Mouse (Mus musculus) retina, adult 2 months (tissue): ENCODE measurements around the gene Rpl18a.

ENCODE experiments used
- DNase-seq: peaks from one replicate; pipeline ENCODE4 v3.0.0-alpha.2; 2012; ENCODE audit warnings: low read depth, low spot score

Rpl18a gene

DNA sequence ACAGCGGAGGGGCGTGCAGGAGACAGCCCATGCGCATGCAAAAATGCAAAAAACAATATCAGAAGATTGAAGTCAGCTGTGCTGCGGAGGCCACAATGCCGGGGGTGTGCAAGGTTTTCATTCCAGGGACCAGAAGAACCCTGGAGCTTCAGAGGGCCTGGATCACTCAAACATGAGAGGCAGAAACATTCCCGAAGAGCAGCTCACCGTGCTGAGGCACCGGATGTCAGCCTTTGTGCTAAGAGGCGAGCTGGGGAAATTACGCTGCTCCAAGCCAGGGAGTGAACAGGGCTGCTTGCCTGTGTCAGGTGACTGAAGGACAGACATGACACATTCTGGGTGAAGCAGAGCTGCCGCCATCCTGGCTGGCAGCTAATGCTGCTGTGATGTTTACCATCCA, 16.7 kb downstream of the Rpl18a start:
- DNase-seq = no peak

DNA sequence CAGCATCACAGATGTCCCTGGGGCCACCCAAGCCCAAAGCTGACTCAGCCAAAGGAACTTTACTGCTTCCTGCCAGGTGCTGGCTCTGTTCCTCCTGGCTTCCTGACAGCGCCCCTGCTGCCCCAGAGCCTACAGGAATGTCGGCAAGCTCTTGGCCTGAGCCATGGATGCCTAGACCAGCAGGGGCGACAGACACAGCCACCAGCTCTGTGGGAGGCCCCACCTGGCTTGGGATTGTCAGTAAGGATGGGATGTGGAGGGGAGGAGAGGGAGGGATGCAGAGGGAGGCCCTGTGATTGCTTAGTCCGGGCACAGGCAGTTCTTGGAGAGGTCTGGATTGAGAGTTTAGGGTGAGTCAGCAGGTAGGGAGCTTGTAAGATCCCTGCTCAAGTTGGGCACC, 17.1 kb downstream of the Rpl18a start:
- DNase-seq = no peak

DNA sequence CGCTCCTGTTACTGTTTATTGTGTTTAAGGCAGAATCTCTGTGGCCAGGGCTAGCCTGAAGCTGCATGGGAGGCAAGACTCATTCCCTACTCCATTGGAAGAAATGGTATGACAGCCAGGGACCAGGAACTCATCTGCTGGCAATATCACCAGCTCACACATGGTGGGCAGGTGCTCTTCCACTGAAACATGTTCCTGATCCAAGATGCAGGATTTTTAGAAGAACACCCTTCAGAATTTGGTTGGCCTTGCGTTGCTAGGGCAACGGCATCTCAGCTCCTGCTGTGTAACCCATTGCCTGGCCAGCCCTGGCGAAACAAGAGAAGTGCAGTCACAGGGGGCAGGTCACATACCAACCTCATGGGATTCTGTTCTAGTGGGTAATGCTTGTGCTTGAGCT, 17.7 kb downstream of the Rpl18a start:
- DNase-seq = no peak

DNA sequence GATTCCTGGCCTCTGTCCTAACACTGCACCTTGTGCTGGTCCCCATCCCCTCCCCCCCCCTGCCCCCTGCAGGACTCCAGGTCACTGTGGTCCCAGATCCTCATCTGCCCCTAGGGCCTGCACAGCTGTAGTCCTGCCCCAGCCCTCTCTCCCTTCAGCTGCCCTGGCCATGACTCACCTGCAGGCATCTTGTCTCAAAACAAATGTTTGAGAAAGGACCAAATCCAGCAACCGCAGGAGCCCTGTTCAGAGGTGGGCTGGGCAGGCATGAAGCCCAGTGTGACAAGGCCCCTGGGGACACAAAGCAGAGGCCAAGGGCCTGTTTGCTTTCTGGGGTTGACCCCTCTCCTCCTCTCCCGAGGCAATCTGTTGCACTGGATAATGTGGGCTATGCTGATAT, 19.0 kb downstream of the Rpl18a start:
- no peak for DNase-seq

DNA sequence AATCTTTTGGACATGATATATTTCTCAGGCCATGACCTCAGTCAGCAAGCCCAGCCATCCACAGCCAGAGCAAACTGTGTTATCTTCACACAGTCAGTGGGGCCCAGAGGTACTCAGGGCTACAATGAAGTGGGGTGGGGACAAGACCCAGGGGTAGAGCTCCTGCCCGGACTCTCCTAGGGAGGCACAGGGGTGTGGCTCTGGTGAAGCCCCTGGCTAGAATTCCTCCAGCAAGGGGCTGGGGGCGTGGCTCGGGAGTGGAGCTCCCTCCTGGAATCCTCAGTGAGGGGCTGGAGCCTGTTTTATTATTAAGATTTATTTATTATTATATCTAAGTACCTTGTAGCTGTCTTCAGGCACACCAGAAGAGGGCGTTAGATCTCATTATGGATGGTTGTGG, 20.8 kb downstream of the Rpl18a start:
- no peak for DNase-seq

DNA sequence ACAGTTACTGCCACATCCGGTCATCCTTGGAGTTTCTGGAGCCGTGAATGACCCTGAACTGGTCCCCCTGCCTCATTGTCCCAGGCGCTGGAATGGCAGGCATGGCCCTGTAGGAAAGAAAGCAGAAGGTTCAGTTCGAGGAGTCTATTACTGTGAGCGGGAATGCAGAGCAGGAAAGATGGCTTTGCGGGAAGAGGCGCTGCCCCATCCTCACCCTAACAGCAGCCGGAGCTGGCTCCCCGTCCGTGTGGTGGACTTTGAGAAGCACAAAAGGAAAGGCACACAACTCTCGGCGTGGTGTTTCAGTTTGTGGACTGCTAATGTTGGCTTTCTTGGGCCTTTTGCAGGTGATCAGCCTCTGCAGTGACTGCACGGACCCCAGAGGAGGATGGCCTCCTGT, 22.8 kb downstream of the Rpl18a start:
- DNase-seq = no peak

DNA sequence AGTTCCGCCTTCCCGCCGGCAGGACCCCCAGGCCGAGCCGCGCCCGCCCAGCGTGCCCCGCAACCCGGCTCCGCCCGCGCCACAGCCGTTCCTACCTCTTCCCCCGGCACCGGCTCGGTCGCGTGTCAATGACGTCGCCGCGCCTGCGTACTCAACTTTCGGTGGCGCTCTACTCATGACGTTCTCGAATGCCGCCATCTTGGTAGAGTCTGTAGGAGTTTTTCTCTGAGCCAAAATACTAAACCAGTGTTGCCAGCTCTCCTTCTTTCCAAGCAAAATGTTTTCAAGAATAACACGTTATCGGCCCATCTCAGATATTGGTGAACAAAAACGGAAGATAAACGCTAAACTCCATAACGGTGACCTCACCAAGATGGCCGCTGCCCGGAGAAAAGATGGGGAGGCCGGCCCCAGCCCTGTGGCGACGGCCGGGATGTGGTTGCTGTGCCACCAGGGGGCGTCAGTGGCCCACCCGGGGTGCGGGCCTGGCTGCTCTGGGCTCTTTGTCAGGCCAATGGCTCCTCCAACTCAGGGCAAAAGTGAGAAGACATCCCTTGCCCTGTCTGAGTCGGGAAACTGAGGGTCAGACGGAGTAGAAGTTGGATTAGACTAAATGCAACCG, 23.7 kb downstream of the Rpl18a start, which contains the start of gene Ccdc124:
Gene Ccdc124 (minus strand): TSS at position 572 of the 622 bp plus-strand sequence.
- peak; percentile 92 for DNase-seq

DNA sequence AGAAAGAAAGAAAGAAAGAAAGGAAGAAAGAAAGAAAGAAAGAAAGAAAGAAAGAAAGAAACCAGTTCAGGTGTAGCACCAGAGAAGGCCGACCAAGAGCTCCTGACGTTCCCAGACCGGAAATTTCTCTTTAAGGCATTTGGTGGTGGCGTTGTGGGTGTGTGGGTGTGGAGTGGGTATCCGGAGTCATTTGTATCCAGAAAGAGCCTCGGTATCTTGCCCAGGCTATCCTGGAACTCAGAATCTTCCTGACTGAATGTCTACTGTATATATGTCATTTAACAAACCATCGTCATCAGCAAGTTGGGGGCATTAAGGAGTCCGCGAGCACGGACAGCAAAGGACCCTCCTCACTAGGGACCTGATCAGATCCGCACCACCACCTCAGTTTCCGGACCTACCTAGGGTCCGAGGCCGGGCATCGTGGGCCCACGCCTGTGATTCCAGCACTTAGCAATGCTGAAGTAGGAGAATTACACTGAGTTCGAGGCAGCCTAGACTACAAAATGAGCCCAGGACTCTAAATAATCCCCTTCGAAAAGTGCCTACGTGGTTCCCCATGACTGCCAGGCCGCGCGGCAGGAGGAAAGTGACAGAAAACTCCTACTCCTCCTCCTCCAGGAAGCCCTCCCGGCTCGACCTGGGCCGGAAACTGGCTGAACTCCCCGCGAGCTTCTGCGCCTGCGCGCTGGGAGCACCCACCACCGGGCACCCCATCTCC, 24.4 kb downstream of the Rpl18a start:
- DNase-seq = no peak

DNA sequence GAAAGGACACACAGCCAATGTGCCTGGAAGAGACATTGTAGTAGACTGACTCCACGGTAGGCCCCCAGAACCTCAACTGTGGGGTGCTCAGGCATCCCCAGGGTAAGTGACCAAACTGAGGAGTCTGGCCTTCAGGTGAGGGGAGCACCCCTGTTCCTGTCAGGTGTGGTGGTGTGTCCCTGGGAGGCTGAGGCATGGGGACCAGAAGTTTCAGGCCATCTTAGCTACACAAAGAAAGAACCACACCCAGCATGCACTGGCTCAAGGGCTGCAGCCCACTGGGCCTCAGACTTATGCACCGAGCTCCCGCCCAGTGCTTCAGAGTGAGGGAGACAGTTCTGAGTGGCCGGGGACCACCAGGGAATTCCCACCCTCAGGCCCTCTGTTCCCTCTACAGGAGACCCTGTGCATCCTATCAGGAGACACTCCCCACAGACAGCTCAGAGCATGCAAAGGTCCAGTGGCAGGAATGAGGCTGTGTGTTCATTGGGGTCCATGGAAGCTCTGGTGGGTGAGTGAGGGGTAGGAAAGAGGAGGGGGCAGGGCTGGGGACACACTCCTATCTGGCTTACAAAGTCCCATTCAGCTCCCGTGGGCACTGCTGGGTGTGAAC, 25.9 kb downstream of the Rpl18a start:
- DNase-seq = no peak

DNA sequence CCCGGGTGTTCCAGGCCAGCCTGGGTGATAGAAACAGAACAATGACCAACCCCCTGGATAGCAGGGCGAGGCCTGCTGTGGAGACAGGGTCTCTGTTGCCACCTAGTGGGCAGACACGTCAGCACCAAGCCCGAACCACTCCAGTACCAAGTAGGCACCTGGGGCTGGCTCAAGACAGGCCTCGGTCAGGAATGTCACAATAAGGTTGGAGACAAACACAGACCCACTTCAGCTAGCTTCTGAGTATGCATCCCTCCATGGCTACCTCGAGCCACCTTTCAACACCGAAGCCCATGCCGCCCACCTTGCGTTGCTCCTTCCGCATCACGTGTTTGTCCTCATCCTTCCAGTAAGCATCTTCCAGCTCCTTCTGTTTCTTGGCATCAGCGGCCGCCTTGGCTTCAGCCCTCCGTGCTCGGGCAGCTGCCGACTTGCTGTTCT, 27.6 kb downstream of the Rpl18a start:
- DNase-seq = no peak

DNA sequence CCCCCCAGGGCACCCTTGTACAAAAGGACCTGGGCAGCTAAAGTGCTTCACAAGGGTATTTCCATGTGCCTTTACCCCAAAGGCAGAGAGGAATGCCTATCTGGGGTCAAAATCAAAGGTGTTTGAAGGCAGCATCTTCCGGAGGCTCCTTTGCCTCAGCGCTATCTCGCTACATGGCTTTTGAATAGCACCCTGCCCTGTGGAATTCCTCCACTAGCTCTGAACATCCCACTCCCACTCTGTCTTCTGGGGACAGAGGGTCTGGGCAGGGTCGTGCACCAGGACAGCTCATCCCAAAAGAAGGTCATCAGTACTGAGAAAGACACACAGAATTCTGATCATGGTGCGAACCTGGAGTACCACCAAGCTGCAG, 28.0 kb downstream of the Rpl18a start:
- DNase-seq = no peak

DNA sequence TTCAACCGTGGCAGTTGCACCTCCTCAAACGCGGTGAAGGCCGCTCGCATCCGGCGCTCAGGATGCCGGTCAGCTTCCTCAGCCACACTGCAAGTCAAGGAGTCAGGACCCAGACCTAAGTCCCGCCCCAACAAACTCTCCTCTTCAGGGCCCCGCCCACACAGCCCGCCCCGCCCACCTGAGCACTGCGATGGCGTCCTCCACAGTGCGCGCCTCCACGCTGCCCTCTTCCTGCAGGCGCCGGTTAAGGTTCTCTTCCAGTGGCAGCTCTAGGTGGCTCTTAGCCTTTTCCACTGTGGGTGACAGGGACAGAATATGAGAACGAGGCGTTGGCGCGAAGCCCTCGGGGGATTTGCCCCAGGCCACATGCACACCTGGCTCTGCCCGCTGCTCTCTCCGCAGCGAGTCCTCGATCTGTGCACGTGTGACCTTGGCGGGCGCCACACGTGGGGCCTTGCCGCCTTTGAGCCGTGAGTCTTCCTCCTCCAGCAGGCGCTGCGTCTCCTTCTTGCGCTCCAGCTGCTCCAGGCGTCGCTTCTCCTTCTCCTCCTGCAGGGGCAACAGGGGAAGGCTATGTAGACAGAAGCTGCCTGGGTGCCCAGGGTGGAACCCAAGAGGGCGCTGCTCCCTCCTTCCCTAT, 28.5 kb downstream of the Rpl18a start:
- no peak for DNase-seq

DNA sequence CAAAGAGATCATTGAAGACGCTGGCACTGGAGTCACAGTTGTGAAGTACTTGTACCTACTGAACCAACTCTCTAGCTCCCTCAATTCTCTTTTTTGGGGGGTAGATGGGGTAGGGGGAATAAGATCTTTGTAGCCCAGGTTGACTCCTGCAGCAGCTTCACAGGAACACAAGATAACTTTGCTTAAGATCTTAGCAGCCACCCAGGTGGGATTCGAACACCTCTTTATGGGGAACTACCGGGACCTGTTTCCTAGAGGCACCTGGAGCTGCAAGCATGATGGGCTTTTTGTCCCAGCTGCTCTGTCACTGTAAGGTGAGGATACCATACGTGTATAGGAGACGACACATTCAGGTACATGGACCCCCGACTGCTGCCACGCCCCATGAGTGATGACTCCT, 30.6 kb downstream of the Rpl18a start:
- DNase-seq = no peak

DNA sequence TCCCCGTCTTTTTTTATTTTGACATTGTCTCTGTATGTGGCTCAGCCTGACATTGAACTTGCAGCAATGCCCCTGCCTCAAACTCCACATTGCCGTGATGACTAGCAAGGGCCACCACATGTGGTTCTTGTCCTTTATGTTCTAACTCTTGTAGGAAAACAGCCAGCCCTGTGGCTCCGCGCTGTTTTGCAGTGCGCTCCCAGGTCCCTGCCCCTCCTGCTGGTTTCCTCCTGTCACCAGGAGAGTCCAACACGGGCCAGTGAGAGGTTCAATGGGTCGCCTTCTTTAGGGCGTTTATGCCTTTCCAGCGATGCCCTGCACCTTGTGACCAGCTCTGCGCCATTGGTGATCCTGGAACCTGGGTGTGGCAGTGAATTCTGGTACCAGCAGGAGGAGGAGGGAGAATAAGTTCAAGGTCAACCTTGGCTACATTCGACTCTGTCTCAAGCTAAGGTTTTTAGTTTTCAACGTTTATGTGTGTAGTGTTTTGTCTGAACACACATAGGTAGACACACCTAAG, 31.2 kb downstream of the Rpl18a start:
- DNase-seq = no peak

DNA sequence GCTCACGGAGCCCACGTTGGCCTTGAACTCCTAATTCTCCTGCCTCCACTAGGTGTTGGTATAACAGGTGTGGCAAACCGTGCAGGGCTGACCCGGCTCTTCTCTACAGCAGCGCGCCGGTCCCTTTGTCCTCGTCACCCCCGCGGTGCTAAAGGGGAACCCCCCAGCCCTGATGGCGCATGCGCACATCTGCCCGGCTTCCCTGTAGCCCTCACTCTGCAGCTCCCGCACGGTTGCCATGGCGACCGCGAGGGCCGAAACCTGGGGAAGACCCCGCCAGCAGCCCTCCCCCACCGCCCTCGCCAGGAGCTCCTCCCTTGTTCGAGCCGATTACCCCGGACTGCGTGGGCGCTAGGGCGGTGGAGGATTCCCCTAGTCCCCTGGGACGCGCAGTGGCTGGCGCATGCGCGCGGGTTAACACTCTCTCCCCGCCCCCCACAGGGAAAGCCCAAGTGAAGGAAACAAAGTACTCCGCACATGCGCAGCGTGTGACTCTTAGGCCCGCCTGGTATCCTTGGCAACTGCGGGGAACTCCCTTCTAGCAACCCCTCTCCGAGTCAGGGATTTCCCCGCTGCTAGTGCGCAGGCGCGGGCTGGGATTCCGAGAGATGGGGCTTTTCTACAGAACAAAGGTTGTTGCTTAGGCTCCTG, 31.7 kb downstream of the Rpl18a start:
- DNase-seq = peak; percentile 95

DNA sequence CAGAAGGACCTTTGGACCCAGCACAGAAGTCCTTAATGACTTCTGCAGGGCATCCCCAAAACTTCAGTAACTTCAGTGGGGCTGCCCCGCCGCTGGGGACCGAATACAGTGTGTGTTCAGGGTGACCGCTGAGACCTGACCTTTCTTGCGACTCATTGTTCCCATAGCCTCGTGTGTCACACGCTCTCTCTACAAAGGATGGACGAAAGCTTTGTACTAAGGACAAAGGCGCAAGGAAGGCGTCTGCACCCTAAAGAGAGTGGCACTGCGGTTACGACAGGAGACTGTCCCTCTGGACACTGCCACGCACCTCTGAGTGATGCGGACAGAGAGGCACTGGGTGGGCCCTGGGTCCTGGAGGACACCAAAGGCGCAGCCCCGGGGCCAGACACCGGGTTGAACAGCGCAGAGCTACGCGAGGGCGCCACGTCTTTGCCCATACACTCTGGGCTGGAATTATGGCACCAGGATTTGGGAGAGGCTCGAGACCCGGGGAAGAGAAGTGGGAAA, 32.4 kb downstream of the Rpl18a start:
- no peak for DNase-seq

DNA sequence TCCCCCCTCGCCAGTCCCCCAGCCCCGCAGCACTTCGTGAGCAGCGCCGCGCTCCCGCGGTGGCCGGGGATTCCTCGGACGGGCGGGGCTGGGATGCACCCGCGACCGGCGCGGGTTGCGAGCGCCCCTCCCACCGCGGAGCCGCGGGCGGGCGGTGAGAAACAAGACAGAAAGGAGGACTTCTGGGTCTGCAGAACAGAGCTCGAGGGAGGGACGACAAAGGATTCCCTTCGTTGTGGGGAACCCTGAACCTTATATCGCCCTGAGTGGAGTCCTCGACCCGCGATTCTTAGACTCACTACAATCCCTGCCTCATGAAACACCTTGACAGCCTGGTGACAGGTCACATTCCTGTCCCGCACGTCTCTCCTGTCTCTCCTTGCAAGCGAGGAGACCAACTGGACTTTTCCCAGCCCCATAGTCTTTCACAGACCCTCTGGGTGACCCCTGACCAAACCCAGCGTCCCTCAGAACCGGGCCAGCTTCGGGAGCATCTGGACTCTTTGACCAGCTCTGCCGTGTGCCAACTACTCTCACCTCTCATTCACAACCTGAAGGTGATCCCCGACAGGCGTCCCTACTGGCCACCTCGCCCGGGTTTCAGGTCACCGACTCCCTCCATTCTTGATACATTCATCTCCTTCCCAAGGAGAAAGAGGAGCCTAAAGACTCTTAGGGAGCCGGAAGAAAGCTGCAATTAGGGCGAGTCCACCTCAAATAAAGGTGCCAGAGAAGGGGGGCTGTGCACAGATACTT, 33.1 kb downstream of the Rpl18a start:
- no peak for DNase-seq

DNA sequence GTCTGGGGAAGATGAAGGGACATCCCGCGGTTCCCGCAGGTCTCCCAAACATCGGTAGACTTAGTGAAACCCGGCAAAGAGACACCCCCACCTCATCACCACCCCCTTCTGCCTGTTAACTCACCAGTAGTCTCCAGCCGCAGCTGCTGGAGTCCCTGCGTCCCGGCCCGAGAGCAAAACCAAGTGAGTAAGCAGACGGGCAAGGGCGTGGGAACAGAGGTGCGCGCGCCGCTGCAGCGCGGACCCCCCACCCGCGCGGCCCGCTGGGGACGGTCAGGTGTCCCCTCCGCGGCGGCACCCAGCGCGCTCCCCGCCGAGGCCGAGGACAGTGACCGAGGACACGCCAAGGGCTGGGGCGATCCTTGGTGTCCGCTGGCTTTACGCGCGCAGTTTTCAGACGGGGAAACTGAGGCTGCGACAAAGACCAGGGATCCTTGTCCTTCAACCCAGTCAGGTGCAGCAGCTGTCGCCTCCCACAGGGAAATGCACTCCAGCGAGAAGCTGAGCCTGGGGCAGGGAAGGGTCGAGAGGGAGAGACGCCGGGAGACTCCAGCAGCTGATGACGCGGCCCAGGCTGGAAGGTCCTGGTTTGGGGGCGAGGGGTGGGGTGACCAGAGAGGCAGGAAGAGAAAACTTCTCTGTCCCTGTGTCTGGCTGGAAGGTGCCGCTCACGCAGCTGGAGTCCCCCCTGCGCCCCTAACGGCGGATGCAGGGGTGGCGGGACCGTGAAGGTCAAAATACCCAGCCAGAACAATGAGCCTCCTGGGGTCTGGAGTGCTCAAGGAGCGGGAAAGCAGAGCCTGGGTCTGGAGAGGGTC, 34.2 kb downstream of the Rpl18a start, which contains the start of gene Kcnn1:
Gene Kcnn1 (minus strand): TSS at position 435 of the 818 bp plus-strand sequence.
- DNase-seq = no peak

DNA sequence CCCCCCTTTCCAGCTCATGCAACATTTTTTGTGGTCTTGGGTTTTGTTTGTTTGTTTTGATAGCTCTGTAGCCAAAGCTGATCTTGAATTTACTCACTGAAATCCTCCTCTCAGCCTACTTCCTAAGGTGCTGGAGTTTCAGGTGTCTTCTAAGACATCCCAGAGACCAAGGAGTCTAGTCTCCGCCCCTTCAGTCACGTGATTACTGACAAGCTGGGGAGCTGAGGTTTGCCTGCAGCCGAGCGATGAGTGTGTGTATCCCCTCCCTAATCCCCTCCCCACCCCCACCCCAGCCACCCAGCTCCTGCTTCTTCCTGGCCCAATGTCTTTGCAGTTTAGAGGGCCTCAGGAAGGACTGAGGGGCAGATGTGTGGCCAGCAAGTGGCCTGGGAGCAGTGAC, 39.7 kb downstream of the Rpl18a start:
- no peak for DNase-seq
